Mouse (Mus musculus) stomach, postnatal 0 days (tissue): ENCODE measurements around the gene Rprd2.

Source experiments
- CTCF ChIP-seq: IDR thresholded peaks from 2 replicates; pipeline ENCODE4 v1.5.1; 2016; ENCODE audit warnings: antibody characterized with exemption, low read depth, mild to moderate bottlenecking, moderate library complexity
- EP300 ChIP-seq: optimal IDR thresholded peaks from 2 replicates; pipeline ENCODE3; 2016; ENCODE audit warnings: antibody characterized with exemption

DNA sequence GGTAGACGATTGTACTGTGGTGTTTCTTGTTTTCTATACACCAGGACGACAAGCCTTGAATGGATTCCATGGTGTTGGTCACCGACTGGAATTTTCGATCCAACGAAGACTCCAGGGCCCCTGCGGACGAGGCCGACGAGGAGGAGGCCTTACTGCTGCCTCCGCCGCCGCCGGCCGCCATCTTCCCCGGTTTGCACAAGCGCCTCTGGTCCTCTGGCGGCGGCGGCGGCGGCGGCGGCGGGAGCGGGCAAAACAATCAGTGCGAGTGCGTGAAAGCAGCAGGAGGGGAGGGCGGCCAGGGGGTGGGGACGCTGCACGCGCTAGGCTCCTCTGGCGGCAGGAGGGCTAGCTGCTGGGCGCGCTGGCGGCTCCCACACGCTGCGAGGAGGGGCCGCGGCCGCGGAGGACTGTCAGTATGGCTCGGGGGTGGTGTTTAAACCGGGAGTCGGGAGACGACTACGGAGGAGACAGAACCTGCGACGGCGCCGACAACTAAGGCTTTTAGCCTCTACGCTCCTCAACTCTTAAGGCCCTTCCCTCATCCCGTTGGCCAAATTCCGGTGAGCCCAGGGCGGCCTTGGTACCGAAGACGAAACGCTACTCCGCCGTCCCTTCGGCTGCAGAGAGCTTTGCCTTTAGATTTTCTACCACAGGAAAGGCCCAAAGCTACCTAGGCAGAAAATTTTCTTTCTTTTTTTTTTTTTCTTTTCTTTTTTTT, at the start of gene Rprd2:
- no peak for TF ChIP-seq EP300
- peak; percentile 23; the same call in 1 of the 2 replicates for TF ChIP-seq CTCF
